Mouse (Mus musculus): Measurements from ENCODE around the gene Agfg1.
"Not testable (repeated sequence)": the region's sequence is repeated elsewhere in the genome, so short reads cannot be mapped to it uniquely, and the experiment has no call there.

Gene Agfg1

DNA sequence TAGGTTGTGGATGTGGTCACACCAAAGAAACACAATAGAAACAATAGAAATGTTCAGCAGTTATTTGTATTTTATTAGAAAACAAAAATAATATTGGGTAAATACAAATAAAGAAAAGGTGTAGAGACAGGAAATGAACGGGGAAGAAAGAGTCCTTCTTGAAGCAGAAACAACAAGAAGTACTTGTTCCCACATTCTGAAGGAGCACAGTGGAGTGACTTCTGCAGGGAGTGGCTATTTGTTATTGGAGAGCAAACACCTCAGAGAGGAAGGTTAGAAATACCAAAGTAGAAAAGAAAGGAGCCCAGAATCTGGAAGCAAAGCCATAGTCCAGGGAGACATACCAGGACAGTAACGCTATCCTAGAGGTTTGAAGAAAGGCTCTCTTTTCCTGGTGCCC lies 103.2 kb downstream of the Agfg1 start:
- CTCF ChIA-PET, POLR2A ChIA-PET: not testable (repeated sequence)

DNA sequence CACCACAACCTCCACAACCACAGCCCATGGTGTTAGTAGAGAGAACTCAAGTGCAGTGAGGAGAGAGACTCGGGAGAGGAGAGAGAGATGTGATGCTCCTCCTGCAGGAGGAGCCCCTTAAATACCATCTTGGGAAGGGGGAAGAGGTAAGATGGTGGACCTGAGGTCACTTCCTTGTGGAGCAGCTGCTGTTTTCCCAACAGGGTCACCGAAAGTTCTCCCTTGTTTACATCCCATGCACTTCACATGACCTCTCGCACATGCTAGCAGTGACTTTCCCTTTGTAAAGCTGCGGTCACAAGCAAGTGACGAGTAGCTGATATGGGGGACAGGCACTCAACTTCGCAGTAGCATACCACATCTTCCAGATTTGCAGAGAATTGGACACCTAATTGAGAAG lies 104.0 kb downstream of the Agfg1 start, which contains the start of gene A030003K21Rik:
A030003K21Rik (minus strand) TSS at position 94 of the 400 bp plus-strand sequence.
- CTCF ChIA-PET: not testable (repeated sequence)

DNA sequence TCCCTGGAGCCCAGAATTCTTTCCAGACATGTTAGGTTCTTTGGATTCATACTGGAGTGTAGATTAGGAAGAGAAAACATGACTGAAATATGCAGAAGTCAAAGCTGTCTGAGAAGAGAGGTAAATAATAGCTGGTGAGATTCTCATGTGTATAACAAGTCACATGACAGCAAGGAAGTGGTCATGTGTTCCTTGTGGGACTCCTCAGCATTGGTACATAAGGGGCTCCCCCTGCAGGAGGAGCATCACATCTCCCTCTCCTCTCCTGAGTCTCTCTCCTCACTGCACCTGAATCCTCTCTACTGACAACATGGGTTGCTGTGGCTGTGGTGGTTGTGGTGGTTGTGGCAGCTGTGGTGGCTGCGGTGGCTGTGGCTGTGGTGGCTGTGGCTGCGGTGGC lies 106.7 kb downstream of the Agfg1 start:
- CTCF ChIA-PET: not testable (repeated sequence)
- POLR2A ChIA-PET: interaction anchor here in 2 of 4 experiments (1.0 to 1.2 kb wide), 2 partner anchors 13 to 15 kb away, joined by 3 read pairs; no protein-coding TSS in a partner anchor

More for the DNA sequence above, 104.0 kb downstream of the Agfg1 start, which contains the start of gene A030003K21Rik:
- POLR2A ChIA-PET: not testable (repeated sequence)

DNA sequence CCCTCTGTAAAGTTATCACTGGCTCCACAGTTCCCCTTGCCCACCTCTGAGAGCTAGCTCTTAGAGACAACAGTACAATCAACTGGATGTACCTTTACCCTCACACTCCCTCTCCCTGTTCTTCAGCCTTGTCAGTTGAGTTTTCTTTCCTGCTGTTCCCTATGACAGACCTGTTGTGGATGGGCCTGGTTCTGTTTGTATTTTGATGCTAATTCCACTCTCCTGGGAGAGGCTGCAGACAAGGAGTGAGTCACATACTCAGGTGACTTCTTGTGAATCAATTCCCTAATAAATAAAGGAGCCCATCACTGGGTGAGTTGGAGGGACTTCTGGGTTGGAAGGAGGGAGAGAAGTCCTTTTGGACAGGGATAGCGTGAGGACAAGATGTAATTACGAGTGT lies 109.3 kb downstream of the Agfg1 start:
- ChIA-PET CTCF (no interaction called here), POLR2A (interaction anchor here in 3 of 4 experiments (0.6 to 2.1 kb wide), 7 partner anchors 11 to 780 kb away, joined by 3 to 9 read pairs (median 6); partner anchors contain the start of gene Gm47955 (in 2 of the 3))
